Mouse (Mus musculus) left cerebral cortex, adult 11 months (tissue): ENCODE measurements at regions not wholly inside any gene's neighbourhood (a gene's known extent, or its start where the extent isn't known, plus 50 kb on each side); places are given as distances from the start of the nearest gene placed in this dataset.

Experiments
- DNase-seq: peaks from one replicate; pipeline ENCODE4 v3.0.0; 2022; ENCODE audit warnings: low spot score

GRCm38 (mm10) chr10:117997796-117998195 is 143.8 kb upstream of the Mdm1 start:
- no peak for DNase-seq

GRCm38 (mm10) chr10:118000591-118000990 is 141.0 kb upstream of the Mdm1 start:
- no peak for DNase-seq

DNA sequence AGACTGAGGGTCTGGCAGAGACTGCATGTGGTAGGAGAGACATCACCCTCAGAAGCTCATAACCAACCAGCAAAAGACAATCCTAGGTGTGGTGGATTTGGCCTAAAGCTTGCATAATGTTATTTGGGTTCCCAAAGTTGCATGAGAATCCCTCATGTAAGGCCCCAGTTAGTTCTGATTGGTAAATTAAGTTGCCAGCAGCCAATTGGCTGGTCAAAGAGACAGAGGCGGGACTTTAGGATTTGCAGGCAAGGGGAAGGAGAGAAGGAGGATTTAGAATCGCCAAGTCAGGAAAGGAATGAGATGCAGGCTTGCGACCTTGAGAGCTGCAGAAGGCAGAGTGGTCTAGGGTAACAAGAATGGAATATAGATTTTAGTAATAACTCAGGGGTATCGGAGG is 140.1 kb upstream of the Mdm1 start:
- DNase-seq: no peak

DNA sequence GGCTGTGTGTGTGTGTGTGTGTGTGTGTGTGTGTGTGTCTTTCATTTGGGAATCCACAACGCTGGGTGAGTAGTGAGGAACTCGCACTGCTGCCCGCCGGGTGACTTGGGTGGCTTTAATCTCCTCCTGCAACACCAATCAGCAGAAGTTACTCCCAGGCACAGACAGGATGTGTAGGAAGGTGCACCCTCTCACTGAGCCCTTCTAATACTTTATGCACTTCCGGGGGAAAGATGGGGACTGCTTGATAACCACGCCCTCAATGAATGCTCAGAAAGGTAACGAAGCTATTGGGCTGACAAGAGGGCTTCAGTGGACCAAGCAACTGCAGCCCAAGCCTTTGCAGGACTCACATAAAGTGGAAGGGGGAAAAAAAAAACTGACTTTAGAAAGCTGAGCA is 139.6 kb upstream of the Mdm1 start:
- no peak for DNase-seq

- no peak for DNase-seq
Measured at GRCm38 (mm10) chr10:118002559-118002958, 139.1 kb upstream of the Mdm1 start.

DNA sequence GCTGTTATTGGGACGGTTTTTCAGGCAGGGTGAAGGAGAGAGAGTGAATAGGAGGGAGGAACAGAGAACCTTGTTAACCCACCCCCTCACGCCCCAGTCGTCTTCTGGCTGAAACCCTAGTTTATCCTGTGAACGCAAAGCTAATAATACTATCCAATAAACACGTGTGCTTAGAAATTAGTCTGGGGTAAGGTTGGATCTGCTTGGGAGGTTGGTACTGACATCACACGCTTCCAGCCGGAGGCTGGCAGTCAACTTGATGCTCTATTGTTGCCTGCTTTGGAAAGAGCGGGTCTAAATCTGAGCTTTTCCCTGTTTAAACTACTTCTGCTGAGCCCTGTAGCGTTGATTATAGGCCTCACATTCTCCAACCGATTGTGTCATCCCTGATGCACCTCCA is 138.4 kb upstream of the Mdm1 start:
- DNase-seq: no peak

DNA sequence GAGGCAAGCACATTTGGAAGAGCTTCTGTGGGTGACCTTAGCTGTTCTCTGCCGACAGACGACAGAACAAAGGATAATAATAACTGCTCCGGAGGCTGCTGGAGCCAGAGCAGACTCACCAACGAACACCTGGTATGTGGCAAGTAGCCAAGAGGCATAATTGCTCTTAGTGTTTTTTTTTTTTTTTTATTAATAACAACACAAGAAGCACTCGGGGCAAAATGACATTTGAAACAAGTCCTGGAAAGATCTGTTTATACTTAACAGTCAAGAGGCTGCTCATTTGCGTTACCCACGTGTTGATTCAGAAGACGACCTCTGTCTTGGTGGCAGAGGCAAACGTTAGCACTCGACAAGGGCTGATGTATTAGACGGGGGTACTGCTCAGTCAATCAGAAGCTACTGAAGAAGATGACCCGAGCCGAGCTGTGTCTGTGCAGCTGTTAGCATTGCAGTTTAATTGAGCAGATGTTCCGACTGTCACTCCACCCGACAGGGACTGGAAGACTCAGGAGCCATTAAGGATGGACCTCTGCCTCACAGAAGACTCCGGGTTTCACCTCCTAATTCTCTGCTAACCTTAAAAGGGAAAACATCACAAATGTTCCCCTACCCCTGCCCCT is 137.8 kb upstream of the Mdm1 start:
- no peak for DNase-seq

GRCm38 (mm10) chr10:118004362-118004958 is 137.2 kb upstream of the Mdm1 start:
- no peak for DNase-seq

DNA sequence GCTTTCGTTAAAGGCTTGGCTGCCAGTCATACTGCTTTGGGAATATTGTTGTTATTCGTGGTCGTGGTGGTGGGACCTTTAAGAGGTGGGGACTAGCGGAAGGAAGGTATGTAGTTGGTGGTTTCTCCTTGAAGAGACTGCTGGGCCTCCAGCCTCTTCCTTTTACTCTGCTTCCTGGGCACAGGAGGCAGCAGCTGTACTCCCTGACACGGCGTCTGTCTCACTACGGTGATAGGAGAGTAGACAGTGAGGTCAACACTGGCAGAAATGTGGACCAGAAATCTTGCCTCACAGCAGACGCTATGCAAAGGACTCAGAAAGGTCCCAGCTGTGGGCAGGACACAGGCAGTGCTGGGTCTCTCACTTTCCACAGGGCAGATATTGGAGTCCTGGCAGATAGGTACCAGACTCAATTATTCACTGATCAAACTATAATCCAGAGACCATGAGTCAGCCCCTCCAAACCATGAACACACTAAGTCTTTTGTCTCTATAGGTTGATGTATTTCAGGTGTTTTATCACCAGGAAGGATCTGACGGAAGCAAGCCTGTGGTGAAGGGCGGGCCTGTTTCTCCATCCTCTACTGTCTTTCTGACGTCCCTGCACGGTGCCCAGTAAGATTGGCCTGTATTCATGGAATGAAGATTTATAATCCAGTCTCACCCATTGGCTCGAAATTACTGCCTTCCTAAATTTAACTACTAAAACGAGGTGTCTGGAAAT is 134.6 kb upstream of the Mdm1 start:
- DNase-seq: no peak

DNA sequence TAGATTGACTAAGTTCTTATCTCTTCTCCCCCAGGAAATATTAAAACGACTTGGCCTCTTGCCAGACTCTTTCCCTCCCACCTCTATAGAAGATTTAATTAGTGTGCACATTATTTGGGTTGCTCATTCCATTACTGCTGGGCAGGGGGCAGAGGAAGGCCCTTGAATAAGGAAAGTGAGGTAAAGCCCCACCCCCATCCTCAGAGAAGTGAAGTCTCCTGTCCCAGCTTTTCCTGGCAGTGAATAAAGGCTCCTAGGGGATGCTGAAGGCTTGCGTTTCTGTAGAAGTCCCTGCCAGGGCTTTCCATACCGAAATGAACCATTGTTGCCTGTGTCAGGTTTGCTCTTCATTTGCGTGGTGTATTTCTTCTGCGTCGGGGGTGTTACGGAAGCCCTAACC is 133.8 kb upstream of the Mdm1 start:
- DNase-seq: no peak

- DNase-seq: no peak
Measured at GRCm38 (mm10) chr10:118011687-118012567, 129.7 kb upstream of the Mdm1 start.

DNA sequence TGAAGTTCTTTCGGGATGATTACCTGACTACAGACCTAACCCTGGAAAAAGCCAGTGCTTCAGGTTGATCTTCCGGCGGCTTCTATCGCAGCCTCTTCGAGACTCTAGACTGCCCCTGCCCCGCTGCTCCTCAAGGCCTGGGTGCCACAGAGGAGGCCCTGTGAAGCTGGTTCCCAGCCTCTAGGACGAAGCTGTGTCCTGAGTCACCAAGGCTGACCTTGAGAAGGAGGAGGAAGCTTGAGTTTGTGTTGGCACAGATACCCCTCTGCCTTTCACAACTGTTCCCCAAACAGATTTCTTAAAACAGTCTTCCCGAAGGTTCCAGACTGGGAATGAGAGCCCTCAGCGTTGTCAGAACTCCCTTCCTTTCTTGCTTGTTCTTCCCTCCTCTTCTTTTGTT is 112.8 kb upstream of the Mdm1 start:
- DNase-seq: no peak

DNA sequence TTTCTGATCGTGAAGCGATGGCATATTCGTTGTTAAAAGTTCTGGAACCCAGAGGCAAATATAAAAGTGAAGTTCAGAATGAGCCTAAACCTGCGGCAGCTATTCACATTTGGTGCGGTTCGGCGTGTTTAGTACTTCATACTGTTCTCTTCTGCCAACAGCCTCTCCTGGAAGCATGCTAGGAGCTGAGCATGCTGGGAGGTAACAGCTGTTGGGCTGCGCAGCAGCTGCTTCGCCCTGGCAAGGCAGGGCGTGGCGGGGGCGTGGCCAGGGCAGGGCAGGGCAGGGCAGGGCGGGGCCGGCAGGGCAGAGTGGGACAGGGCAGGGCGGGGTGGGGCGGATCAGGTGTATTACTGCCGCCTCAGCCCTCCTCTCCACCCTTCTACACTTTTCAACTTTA is 107.2 kb upstream of the Mdm1 start:
- DNase-seq: no peak

DNA sequence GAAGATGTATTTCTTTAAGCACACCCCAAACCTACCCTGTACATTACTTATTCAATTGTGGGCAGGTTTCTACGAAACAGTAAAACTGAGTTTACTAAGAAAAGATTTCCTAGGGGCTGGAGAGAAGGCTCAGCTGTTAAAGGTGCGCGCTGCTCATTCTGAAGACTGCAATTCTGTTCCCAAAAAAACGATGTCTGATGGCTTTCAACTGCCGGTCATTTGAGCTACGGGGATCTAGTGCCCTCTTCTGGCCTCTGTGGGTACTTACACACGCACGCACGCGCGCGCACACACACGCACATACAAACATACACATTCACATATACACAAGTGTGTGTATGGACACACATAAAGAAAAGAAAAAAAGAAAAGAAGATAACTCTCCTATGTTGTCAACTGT is 106.6 kb upstream of the Mdm1 start:
- no peak for DNase-seq

DNA sequence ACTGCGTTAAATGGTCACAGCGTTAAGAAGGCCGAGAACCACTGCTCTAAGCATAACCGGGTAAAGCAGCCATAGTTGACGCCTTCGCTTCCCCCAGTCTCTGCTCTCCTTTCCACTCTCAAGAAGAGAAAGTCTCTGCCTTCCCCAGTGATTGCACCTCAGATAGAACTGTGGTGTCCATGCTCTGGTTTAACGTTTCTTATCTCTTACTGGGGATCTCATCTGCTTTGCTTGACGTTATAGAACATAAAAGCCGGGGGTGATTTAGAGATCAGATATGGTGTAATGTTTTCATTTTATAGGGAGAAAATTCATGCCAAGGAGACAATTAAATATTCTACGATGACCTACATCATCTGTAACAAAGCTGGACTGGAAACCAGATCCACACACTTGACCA is 103.1 kb upstream of the Mdm1 start:
- DNase-seq: no peak

DNA sequence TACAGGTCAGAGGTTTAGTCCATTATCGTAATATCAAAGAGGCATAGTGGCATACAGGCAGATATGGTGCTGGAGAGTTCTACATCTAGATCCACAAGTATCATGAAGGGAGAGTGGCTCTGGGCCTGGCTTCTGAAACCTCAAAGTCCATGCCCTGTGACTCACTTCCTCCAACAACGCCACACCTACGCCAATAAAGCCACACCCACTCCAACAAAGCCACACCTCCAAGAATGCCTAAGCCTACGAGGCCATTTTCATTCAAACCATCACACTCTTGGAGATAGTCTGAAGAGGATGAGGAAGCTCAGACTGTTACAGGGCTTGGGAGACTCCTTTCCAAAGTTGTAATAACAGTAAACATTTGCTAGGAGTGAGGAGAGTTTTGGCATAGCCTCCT is 102.6 kb upstream of the Mdm1 start:
- DNase-seq: no peak

DNA sequence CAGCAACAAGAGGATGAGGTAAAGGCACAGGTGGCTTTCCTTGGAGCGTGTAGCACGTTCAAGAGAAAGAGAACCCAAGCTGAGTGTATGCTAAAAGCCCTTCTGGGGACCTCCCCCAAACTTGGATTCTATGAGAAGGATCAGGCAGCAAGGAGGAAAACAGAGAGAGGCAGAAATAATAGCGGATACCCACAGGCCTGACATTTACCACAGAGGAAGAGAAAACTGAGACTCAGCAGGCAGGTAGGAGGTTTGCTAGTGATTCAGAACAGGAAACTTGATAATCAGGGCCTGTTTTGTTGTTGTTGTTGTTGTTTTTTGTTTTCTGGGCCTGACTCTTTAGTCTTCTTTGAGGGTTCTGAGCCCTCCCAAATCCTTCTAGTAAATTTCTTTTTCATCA is 100.5 kb upstream of the Mdm1 start:
- DNase-seq: no peak

DNA sequence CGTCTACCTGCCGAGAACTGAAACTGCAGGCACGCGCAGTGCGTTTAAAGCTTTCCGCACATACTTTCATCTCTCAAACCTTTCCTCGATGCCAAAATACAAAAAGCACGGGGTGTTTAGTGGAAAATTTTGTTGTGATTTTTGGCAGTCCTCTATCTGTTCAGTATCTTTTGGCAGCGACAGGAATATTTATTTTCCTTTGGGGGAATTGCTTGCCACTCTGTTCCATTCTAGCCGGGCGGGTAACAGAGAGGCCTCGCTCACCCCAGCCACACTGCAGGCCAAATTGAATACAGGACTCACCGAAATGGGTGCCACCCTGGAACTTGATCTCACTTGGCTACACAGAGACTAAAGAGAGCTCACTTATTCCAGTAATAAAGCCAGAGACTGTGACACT is 97.8 kb upstream of the Mdm1 start:
- DNase-seq: no peak

GRCm38 (mm10) chr10:118044840-118045239 is 96.8 kb upstream of the Mdm1 start:
- DNase-seq: no peak

DNA sequence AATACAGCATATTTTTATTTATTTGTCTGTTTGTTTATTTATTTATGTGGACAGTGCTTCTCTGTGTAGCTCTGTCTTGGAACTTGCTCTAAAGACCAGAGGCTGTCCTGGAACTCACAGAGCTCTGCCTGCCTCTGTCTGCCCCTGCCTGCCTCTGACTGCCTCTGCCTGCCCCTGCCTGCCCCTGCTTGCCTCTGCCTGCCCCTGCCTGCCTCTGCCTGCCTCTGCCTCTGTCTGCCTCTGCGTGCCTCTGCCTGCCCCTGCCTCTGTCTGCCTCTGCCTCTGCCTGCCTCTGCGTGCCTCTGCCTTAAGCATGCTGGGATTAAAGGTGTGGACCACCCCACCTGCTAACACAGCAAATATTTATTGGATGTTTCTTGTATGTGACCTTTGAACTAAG is 96.2 kb upstream of the Mdm1 start:
- no peak for DNase-seq

DNA sequence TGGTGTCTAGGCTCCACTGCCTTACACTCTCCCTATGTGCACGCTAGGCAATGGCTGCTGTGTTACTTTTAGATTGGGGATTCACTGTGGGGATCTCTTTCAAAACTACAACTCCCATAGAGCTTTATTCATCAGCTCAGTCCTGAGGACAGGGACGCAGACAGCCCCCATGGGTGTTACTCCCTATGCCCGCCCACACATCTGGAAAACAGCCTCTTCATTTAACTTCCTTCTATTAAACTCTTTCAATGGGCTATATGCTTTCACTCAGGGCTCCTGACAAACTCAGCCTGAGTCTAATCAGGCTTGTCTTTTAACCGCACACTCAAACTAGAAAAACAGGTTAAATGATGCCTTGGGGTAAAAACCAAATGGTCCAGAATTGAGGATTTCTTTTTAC is 95.3 kb upstream of the Mdm1 start:
- no peak for DNase-seq

GRCm38 (mm10) chr10:118046831-118047230 is 94.8 kb upstream of the Mdm1 start:
- no peak for DNase-seq

GRCm38 (mm10) chr10:118049330-118049729 is 92.3 kb upstream of the Mdm1 start:
- no peak for DNase-seq
